Mouse (Mus musculus) embryo, embryonic 9.5 days (tissue): ENCODE data around the gene Ccdc113.

Experiments used
- DNase-seq: peaks from one replicate; pipeline ENCODE4 v3.0.0-alpha.2; 2017; ENCODE audit errors: extremely low spot score

Gene Ccdc113

GRCm38 (mm10) chr8:95533584-95534387, at the start of gene Ccdc113:
Gene Ccdc113 (plus strand): TSS chr8:95534085.
- DNase-seq: peak; percentile 65

DNA sequence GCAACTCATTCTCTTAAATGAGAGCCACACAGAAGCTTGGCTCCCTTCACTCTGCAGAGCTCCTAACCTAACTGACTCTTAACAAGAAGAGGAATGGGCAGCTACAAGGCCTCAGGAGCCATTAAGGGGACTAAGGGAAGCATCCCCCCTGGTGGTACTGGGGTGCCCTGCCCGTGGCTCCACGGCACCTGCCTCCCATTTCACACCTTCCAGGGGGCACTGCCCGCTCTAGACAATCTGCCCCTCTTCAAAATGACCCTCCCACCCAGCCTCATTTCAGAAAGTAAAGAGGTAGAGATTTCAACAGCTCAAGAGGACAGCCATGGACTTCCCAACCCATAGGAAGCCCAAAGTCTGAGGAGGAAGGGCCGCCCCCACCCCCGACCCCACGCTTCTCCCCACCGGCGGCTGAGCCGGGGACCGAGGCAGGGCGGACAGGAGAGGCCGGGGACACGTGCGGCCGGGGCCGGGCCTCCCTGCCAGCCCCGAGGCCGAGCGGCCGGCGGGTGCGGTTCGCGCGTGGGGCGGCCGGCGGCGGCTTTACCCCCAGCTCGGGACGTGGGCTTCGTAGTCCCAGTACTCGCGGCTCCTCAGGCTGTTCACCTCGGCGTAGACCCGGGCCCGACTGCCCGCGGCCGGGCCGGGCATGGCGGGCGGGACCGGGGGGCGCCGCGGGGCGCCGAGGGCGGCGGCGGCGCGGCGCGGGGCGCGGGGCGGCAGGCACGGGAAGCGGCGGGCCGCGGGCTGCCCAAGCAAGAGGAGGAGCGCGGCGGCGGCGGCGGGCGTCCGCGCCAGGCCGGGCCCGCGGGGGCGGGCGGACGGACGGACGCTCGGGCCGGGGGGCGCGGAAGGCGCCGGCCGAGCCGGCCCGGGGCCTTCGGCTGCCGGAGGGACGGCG, 45.8 kb upstream of the Ccdc113 start:
- peak; percentile 9 for DNase-seq

GRCm38 (mm10) chr8:95488698-95489332, 45.1 kb upstream of the Ccdc113 start:
- DNase-seq: peak; percentile 91

GRCm38 (mm10) chr8:95490006-95490405, 43.9 kb upstream of the Ccdc113 start, which contains the start of gene Csnk2a2:
Gene Csnk2a2 (minus strand): TSS chr8:95490039.
- DNase-seq: no peak

DNA sequence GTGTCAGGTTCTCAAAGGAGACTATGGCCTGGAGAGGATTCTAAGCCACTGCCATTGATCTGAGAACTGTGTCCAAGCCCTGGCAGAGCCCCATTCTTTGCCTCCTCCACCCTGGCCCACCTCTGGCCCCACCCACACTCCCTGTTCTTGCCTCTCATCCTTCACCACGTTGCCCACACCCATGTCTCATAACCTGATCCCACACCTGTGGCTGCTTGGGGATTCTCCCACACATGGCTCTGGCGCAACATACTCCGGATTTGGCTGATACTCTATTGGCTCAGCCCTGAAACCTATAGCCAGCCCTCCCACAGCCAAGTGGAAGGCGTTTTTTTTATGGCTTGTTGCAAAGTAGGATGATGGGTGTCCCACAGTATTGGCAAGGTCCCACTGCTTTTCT, 41.8 kb upstream of the Ccdc113 start:
- DNase-seq: no peak

DNA sequence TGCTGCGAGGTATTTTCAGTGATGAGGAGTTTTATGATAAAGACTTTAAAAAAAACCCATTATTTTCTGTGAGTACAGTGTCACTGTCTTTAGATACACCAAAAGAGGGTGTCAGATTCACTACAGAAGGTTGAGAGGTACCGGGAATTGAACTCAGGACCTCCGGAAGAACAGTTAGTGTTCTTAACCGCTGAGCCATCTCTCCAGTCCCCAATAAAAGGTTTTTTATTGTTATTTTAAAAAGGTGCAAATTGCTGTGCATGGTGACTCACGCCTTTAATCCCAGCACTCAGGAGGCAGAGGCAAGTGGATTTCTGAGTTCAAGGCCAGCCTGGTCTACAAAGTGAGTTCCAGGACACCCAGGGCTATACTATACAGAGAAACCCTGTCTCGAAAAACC, 38.4 kb upstream of the Ccdc113 start:
- no peak for DNase-seq

- DNase-seq: no peak
Observed at GRCm38 (mm10) chr8:95496420-95496819, 37.5 kb upstream of the Ccdc113 start.

DNA sequence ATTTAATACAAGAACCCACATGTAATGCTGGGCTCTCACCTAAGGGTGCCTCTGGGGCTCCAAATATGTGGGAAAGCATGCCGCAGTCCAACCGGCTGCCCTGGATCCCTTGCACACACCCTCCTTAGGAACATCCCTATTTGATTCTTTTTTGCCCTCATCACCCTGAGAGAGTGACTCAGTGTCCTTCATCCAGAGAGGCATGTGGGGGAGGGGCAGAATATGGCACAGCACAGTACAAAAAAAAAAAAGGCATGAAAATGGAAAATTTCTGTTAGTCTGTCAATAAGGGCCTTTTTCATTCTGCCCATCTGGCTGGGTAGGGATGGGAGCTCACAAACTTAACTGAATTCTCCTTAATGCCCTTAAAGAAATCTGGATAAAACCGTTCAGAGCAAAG, 36.1 kb upstream of the Ccdc113 start:
- no peak for DNase-seq

- no peak for DNase-seq
Observed at GRCm38 (mm10) chr8:95499266-95500064, 34.4 kb upstream of the Ccdc113 start.

DNA sequence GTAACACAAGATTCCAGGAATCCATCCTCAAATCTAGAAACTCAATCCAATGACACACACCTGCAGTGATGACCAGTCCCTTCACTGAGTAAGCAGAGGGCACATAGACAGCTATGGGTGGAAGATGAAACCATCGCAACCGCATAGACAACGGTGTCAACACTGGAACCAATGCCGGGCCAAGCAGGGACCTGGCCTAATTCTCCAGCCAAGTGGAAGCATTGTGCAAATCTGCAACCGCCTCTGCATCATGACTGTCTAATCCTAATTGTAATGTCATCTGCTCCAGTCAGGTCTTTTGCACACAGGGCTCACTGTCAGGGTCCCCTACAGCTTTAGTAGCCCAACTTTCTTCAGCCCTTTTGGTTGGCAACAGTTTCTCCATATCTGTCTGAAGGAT, 33.4 kb upstream of the Ccdc113 start:
- DNase-seq: no peak

DNA sequence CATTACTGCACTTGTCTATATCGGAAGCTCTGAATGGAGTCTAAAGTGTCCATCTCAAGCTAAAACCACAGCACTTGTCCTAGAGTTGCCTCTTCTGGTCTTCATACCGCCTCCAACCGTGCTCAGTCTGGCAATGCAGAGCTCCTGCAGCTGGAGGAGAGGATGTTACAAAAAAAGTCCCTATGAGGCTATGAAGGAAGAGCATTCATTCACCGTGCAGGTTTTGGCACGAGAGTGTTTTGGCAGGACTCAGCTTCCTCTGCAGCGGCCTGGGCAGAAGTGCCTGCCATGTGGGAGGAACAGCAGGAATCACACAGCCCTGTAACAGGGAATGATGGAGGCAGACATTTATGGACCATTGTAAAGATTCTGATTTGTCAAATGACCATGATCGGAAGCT, 31.5 kb upstream of the Ccdc113 start:
- no peak for DNase-seq

GRCm38 (mm10) chr8:95504835-95505234, 29.1 kb upstream of the Ccdc113 start:
- no peak for DNase-seq

- no peak for DNase-seq
Observed at GRCm38 (mm10) chr8:95505606-95506005, 28.3 kb upstream of the Ccdc113 start.

DNA sequence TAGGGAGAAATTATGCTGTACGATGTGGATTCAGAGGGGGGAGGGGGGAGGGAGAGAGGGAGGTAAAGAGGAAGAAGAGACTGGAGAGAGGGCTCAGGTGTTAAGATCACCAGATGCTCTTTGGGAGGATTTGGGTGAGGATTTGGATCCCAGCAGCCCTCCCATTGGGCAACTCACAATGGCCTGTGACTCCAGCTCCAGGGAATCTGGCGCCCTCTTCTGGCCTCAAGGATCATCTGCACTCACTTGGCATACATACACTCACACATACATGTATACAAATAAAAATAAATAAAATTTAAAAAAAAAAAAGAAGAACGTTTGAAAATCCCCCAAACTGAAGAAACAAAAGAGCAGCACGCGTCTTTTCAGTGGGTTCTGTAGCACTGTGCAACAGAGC, 27.6 kb upstream of the Ccdc113 start:
- no peak for DNase-seq

- no peak for DNase-seq
Observed at GRCm38 (mm10) chr8:95512257-95512656, 21.6 kb upstream of the Ccdc113 start.

- no peak for DNase-seq
Observed at GRCm38 (mm10) chr8:95513219-95513618, 20.7 kb upstream of the Ccdc113 start.

- DNase-seq: no peak
Observed at GRCm38 (mm10) chr8:95516928-95517327, 17.0 kb upstream of the Ccdc113 start.

DNA sequence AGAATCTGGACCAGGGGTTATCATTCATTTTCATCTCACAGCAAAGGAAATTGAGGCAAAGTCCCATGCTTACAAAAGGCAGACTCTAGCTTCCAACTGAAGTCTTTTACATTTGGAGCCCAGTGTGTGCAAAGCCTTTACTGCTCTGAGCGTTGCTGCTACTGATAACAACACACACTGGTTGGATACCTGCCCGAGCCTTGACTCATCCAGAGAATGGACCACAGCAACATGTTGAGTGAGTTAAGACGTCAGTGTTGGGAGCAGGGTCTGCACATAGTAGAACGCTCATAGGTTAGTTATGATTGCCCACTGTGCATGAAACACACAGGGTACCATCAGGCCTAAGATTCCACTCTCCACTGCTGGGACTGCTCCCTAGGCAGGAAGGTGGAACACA, 9.9 kb upstream of the Ccdc113 start:
- no peak for DNase-seq

- no peak for DNase-seq
Observed at GRCm38 (mm10) chr8:95528194-95528593, 5.7 kb upstream of the Ccdc113 start.

- no peak for DNase-seq
Observed at GRCm38 (mm10) chr8:95528750-95529310, 5.1 kb upstream of the Ccdc113 start.

- DNase-seq: no peak
Observed at GRCm38 (mm10) chr8:95532206-95532605, 1.7 kb upstream of the Ccdc113 start.
